Mouse (Mus musculus) CH12.LX (cell line): Measurements from ENCODE around the gene Zfp53. TPM values are rescaled to one million over a fixed set of nuclear protein-coding genes. Genes with fewer than 3 reads are reported as not detected.
A peak's percentile ranks its signal among the peaks of the same experiment; 100 is the strongest.

Experiments
- DNase-seq: peaks from one replicate; pipeline ENCODE4 v3.0.0-alpha.2; 2013; ENCODE audit errors: extremely low read depth
- H3K27ac ChIP-seq: 2 replicates; pipeline ENCODE4 v1.5.1; 2012; ENCODE audit warnings: low read depth, mild to moderate bottlenecking, control low read depth, moderate library complexity; ENCODE audit not compliant: insufficient read depth
- H3K27me3 ChIP-seq: replicated peaks from 2 replicates; pipeline ENCODE3; 2012; ENCODE audit warnings: inconsistent platforms
- H3K36me3 ChIP-seq, 2 experiments: replicated peaks in 1 of 2; 2 replicates each; pipeline versions ENCODE3 to v1.6.1; 2012; ENCODE audit warnings: inconsistent platforms in 1 of 2, low read length in 1 of 2, mild to moderate bottlenecking in 1 of 2, mixed read lengths in 1 of 2, moderate library complexity in 1 of 2; ENCODE audit not compliant: control insufficient read depth in 1 of 2, insufficient read depth in 1 of 2
- H3K4me1 ChIP-seq, 2 experiments: 2 replicates each; pipeline ENCODE4 v1.6.1; 2012; ENCODE audit warnings: inconsistent platforms in 1 of 2, moderate library complexity in 1 of 2; ENCODE audit not compliant: insufficient read depth in 2 of 2, control insufficient read depth in 1 of 2
- H3K4me2 ChIP-seq: 2 replicates; pipeline ENCODE4 v1.6.1; 2012; ENCODE audit warnings: low read depth, mild to moderate bottlenecking, control low read depth; ENCODE audit not compliant: poor library complexity, insufficient read depth, severe bottlenecking
- H3K4me3 ChIP-seq, 3 experiments: fragments of 150-350 bp in 1 of 3; sonication (generic) in 1 of 3; replicated peaks in 1 of 3; 2 replicates each; pipeline versions ENCODE3 to v1.5.1; 2011 to 2012; ENCODE audit warnings: low read depth in 2 of 3, low read length in 2 of 3, mild to moderate bottlenecking in 2 of 3, moderate library complexity in 2 of 3, control low read depth in 1 of 3, improper control_type of control experiment in 1 of 3, inconsistent platforms in 1 of 3, mixed read lengths in 1 of 3; ENCODE audit not compliant: poor library complexity in 1 of 3
- H3K79me2 ChIP-seq: replicated peaks from 2 replicates; pipeline ENCODE4 v1.6.1; 2012; ENCODE audit warnings: mild to moderate bottlenecking, moderate library complexity; ENCODE audit not compliant: control insufficient read depth, poor library complexity, insufficient read depth, severe bottlenecking; ENCODE audit errors: extremely low read depth
- H3K9ac ChIP-seq: 2 replicates; pipeline ENCODE4 v1.6.1; 2012; ENCODE audit warnings: low read depth, mild to moderate bottlenecking, control low read depth, moderate library complexity; ENCODE audit not compliant: insufficient read depth
- H3K9me3 ChIP-seq: replicated peaks from 2 replicates; pipeline ENCODE3; 2012; ENCODE audit warnings: low read length, inconsistent platforms, mixed read lengths
- BHLHE40 ChIP-seq: IDR thresholded peaks from 2 replicates; pipeline ENCODE4 v1.6.1; 2011; ENCODE audit warnings: mild to moderate bottlenecking, low read depth, low read length, improper control_type of control experiment
- CHD1 ChIP-seq: IDR thresholded peaks from 2 replicates; pipeline ENCODE4 v1.6.1; 2012; ENCODE audit warnings: low read depth, low read length, improper control_type of control experiment, inconsistent platforms
- CTCF ChIP-seq, 2 experiments: IDR thresholded peaks in 1 of 2; conservative IDR thresholded peaks in 1 of 2; 2 replicates each; pipeline ENCODE4 v1.5.1; 2011 to 2012; ENCODE audit warnings: low read depth in 2 of 2, low read length in 2 of 2, improper control_type of control experiment in 1 of 2, inconsistent platforms in 1 of 2, mild to moderate bottlenecking in 1 of 2, moderate library complexity in 1 of 2
- E2F4 ChIP-seq: IDR thresholded peaks from 2 replicates; pipeline ENCODE4 v1.6.1; 2011; ENCODE audit warnings: low read depth, low read length, improper control_type of control experiment; ENCODE audit not compliant: insufficient replicate concordance
- ELF1 ChIP-seq: IDR thresholded peaks from 2 replicates; pipeline ENCODE4 v1.6.1; 2014; ENCODE audit warnings: low read depth, mild to moderate bottlenecking, inconsistent platforms, low read length, improper control_type of control experiment
- EP300 ChIP-seq: IDR thresholded peaks from 2 replicates; pipeline ENCODE4 v1.6.1; 2011; ENCODE audit warnings: low read length, improper control_type of control experiment
- ETS1 ChIP-seq: conservative IDR thresholded peaks from 2 replicates; pipeline ENCODE4 v1.6.1; 2012; ENCODE audit warnings: low read depth, mild to moderate bottlenecking, inconsistent platforms, low read length, improper control_type of control experiment, moderate library complexity
- GABPA ChIP-seq: IDR thresholded peaks from 2 replicates; pipeline ENCODE4 v1.6.1; 2012; ENCODE audit warnings: low read depth, low read length, improper control_type of control experiment, inconsistent platforms; ENCODE audit not compliant: insufficient replicate concordance
- HCFC1 ChIP-seq: IDR thresholded peaks from 2 replicates; pipeline ENCODE4 v1.6.1; 2012; ENCODE audit warnings: low read depth, mild to moderate bottlenecking, inconsistent platforms, low read length, improper control_type of control experiment
- JUN ChIP-seq: IDR thresholded peaks from 2 replicates; pipeline ENCODE4 v1.6.1; 2011; ENCODE audit warnings: low read depth, mild to moderate bottlenecking, low read length, improper control_type of control experiment, moderate library complexity; ENCODE audit not compliant: insufficient read depth
- JUND ChIP-seq: conservative IDR thresholded peaks from 2 replicates; pipeline ENCODE4 v1.6.1; 2011; ENCODE audit warnings: low read depth, low read length, improper control_type of control experiment
- KAT2A ChIP-seq: IDR thresholded peaks from 2 replicates; pipeline ENCODE4 v1.6.1; 2012; ENCODE audit warnings: low read length, improper control_type of control experiment, inconsistent platforms; ENCODE audit not compliant: insufficient replicate concordance
- MAFK ChIP-seq: IDR thresholded peaks from 2 replicates; pipeline ENCODE4 v1.6.1; 2011; ENCODE audit warnings: low read length, improper control_type of control experiment; ENCODE audit not compliant: insufficient replicate concordance
- MAX ChIP-seq: IDR thresholded peaks from 2 replicates; pipeline ENCODE4 v1.6.1; 2011; ENCODE audit warnings: low read length, improper control_type of control experiment
- MAZ ChIP-seq: IDR thresholded peaks from 2 replicates; pipeline ENCODE4 v1.6.1; 2012; ENCODE audit warnings: low read depth, mild to moderate bottlenecking, inconsistent platforms, low read length, improper control_type of control experiment, moderate library complexity
- MEF2A ChIP-seq: IDR thresholded peaks from 2 replicates; pipeline ENCODE4 v1.6.1; 2014; ENCODE audit warnings: low read depth, mild to moderate bottlenecking, inconsistent platforms, low read length, improper control_type of control experiment, borderline replicate concordance
- MXI1 ChIP-seq: IDR thresholded peaks from 2 replicates; pipeline ENCODE4 v1.6.1; 2011; ENCODE audit warnings: mild to moderate bottlenecking, low read depth, low read length, improper control_type of control experiment
- MYC ChIP-seq: IDR thresholded peaks from 2 replicates; pipeline ENCODE4 v1.6.1; 2011; ENCODE audit warnings: low read depth, mild to moderate bottlenecking, improper control_type of control experiment, low read length
- PAX5 ChIP-seq: IDR thresholded peaks from 2 replicates; pipeline ENCODE4 v1.6.1; 2012; ENCODE audit warnings: low read length, inconsistent platforms, mixed read lengths
- POLR2A ChIP-seq: IDR thresholded peaks from 2 replicates; pipeline ENCODE4 v1.6.1; 2011; ENCODE audit warnings: low read depth, mild to moderate bottlenecking, improper control_type of control experiment, low read length
- RAD21 ChIP-seq: IDR thresholded peaks from 2 replicates; pipeline ENCODE4 v1.6.1; 2011; ENCODE audit warnings: low read depth, mild to moderate bottlenecking, low read length, improper control_type of control experiment, moderate library complexity
- SIN3A ChIP-seq: IDR thresholded peaks from 2 replicates; pipeline ENCODE4 v1.6.1; 2012; ENCODE audit warnings: low read length, improper control_type of control experiment, inconsistent platforms
- SMC3 ChIP-seq: IDR thresholded peaks from 2 replicates; pipeline ENCODE4 v1.6.1; 2011; ENCODE audit warnings: low read depth, low read length, improper control_type of control experiment
- TBP ChIP-seq: conservative IDR thresholded peaks from 2 replicates; pipeline ENCODE4 v1.6.1; 2011; ENCODE audit warnings: low read depth, low read length, improper control_type of control experiment
- TCF12 ChIP-seq: IDR thresholded peaks from 2 replicates; pipeline ENCODE4 v1.6.1; 2014; ENCODE audit warnings: low read depth, mild to moderate bottlenecking, inconsistent platforms, low read length, improper control_type of control experiment
- UBTF ChIP-seq: IDR thresholded peaks from 2 replicates; pipeline ENCODE4 v1.6.1; 2012; ENCODE audit warnings: low read depth, mild to moderate bottlenecking, inconsistent platforms, low read length, improper control_type of control experiment, moderate library complexity
- USF1 ChIP-seq: IDR thresholded peaks from 2 replicates; pipeline ENCODE4 v1.6.1; 2014; ENCODE audit warnings: low read depth, mild to moderate bottlenecking, inconsistent platforms, low read length, improper control_type of control experiment
- USF2 ChIP-seq: conservative IDR thresholded peaks from 2 replicates; pipeline ENCODE4 v1.6.1; 2011; ENCODE audit warnings: low read depth, low read length, improper control_type of control experiment
- ZC3H11A ChIP-seq: IDR thresholded peaks from 2 replicates; pipeline ENCODE4 v1.6.1; 2012; ENCODE audit warnings: low read depth, mild to moderate bottlenecking, inconsistent platforms, low read length, improper control_type of control experiment
- ZMIZ1 ChIP-seq: IDR thresholded peaks from 2 replicates; pipeline ENCODE4 v1.6.1; 2012; ENCODE audit warnings: low read depth, mild to moderate bottlenecking, inconsistent platforms, low read length, improper control_type of control experiment
- ZNF384 ChIP-seq: IDR thresholded peaks from 2 replicates; pipeline ENCODE4 v1.6.1; 2012; ENCODE audit warnings: low read depth, low read length, improper control_type of control experiment, inconsistent platforms
- dilution Hi-C: fragments of 300-500 bp; cut with MboI; formaldehyde crosslinking; loops from 2 replicates; pipeline ENCODE4 v1.14.3; 2020; ENCODE audit warnings: low sequenced_read_pairs; ENCODE audit not compliant: extremely low pct_unique_long_range_greater_than_20kb, extremely low pct_ligation_motif_present
- in situ Hi-C: fragments of 300-500 bp; cut with MboI; formaldehyde crosslinking; loops from 3 replicates; pipeline ENCODE4 v1.14.3; 2019; ENCODE audit warnings: low sequenced_read_pairs, low pct_ligation_motif_present, low pct_unique_long_range_greater_than_20kb, mixed read lengths
- polyA plus RNA-seq: library from polyadenylated mRNA; unstranded; fragments of >175 nt; gene quantifications from 2 replicates; pipeline ENCODE4 v1.2.1, GENCODE M21; 2012; ENCODE audit warnings: low read depth; ENCODE audit not compliant: insufficient read length
- total RNA-seq, 2 experiments: library from RNA; depleted of rRNA; stranded (reverse); fragments of 300-350 nt in 1 of 2; fragments of >200 nt in 1 of 2; gene quantifications; 2 replicates each; pipeline ENCODE4 v1.2.3; 2012 to 2014

The Zfp53 gene
- total and polyA plus RNA-seq, 3 experiments, result 2.4 to 8.4 (median 4.7) TPM

- DNase-seq, result peak; percentile 93
- Histone ChIP-seq H3K4me3 (peak overlapping the region; percentile 73 to 97 (median 79)), H3K27me3 (no peaks in the 10 kb centered on the region), H3K9me3 (no peaks in the 10 kb centered on the region), H3K4me1 (peaks cover 4 to 29% of the 10 kb centered on the region in 2 experiments; a peak in 3 of 4 replicates), H3K4me2 (peak overlapping the region; percentile 99), H3K79me2 (peaks cover 13% of the 10 kb centered on the region), H3K27ac (peak overlapping the region; percentile 95), H3K9ac (peak overlapping the region; percentile 83), H3K36me3 (peaks cover 0 to 10% of the 10 kb centered on the region in 2 experiments)
- in situ Hi-C loops, result no loop called here
- dilution Hi-C loops, result no loop called here
- TF ChIP-seq CTCF (conservative IDR thresholded peaks at IDR 0.05 in 1 of 2, IDR thresholded peaks at IDR 0.05 in 1 of 2; ENCODE audit: low read depth in 2 of 2, low read length in 2 of 2), result peak; percentile 45 to 85
- TF ChIP-seq ETS1, result peak; percentile 57; the same call in 1 of the 2 replicates
- TF ChIP-seq SIN3A, result peak; percentile 36; the same call in 1 of the 2 replicates
- peak; percentile 53; the same call in 1 of the 2 replicates for TF ChIP-seq TCF12
- no peak for TF ChIP-seq POLR2A
- peak; percentile 72 for TF ChIP-seq SMC3
- peak; percentile 82 for TF ChIP-seq MAFK
- peak; percentile 18; the same call in 1 of the 2 replicates for TF ChIP-seq ZC3H11A
- no peak for TF ChIP-seq PAX5
- TF ChIP-seq MAX, result 0 out of 2 replicates have a peak, but pooled peaks have one; percentile 30
- peak; percentile 15; the same call in 1 of the 2 replicates for TF ChIP-seq ZMIZ1
- TF ChIP-seq MXI1, result peak; percentile 33; the same call in 1 of the 2 replicates
- TF ChIP-seq USF2, result no peak
- no peak for TF ChIP-seq UBTF
- TF ChIP-seq BHLHE40, result peak; percentile 28; the same call in 1 of the 2 replicates
- TF ChIP-seq JUN, result peak; percentile 11; the same call in 1 of the 2 replicates
- no peak for TF ChIP-seq KAT2A
- no peak for TF ChIP-seq USF1
- TF ChIP-seq TBP, result peak; percentile 49; the same call in 1 of the 2 replicates
- peak; percentile 84 for TF ChIP-seq ZNF384
- TF ChIP-seq HCFC1, result no peak; the same call in 1 of the 2 replicates
- no peak for TF ChIP-seq GABPA
- TF ChIP-seq MYC, result 0 out of 2 replicates have a peak, but pooled peaks have one; percentile 30
- peak; percentile 82 for TF ChIP-seq MEF2A
- TF ChIP-seq E2F4, result peak; percentile 75; the same call in 1 of the 2 replicates
- peak; percentile 89 for TF ChIP-seq RAD21
- no peak for TF ChIP-seq EP300
- TF ChIP-seq ELF1, result peak; percentile 39
- TF ChIP-seq JUND, result peak; percentile 80; the same call in 1 of the 2 replicates
- TF ChIP-seq CHD1, result peak; percentile 41; the same call in 1 of the 2 replicates
- TF ChIP-seq MAZ, result 0 out of 2 replicates have a peak, but pooled peaks have one; percentile 33
Observed at GRCm38 (mm10) chr17:21534460-21535095, 45.8 kb downstream of the Zfp53 start.
